Mouse (Mus musculus): ENCODE measurements around the gene Soat2. TPM values are rescaled to one million over a fixed set of nuclear protein-coding genes. Genes with fewer than 3 reads are reported as not detected.
A peak's percentile ranks its signal among the peaks of the same experiment; 100 is the strongest.

Gene Soat2
- polyA plus RNA-seq (2012; rRNA removed) = 3.8 and 4.1 TPM in 2 replicates

DNA sequence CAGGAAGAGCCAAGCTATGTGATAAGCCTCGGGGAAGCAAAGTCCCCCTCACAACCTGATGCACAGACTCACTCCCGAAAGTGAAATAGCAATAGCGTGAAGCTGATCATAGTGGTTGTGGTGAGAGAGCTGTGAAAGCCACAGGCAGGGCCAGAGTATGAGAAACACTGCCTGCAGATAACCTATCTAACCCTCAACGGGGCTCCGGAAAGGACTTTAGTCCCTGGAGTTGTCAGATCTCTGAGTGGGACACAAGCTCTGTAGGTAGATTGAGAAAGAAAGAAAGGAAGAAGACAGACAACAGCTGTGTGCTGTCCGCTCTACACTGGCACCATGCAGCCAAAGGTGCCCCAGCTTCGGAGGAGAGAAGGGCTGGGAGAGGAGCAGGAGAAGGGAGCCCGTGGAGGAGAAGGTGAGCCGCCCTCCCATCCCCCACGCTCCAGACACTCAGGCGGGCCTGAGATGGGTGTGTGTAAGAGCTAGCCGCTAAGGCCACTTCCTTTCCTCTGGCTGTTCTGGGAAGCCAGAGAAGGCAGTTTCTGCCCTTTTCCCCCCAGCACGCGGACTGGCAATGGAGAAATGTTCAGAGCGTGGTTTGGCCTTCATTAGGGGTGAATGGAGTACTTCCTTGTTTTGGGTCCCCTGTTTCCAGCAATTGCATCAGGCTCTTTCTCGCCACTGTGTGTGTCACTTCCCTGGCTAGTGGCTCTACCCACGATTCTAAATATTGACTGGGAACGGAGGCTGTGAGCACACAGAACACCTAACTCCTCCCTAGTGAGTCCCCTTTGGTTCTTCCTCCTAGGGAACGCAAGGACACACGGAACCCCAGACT, at the start of gene Soat2:
TSS of gene Soat2 (plus strand) at position 226 of the 835 bp plus-strand sequence.
- DNase-seq = peak; percentile 8
- TF ChIP-seq POLR2A (IDR thresholded peaks at IDR 0.05; ENCODE audit: control insufficient read depth, extremely low read depth, insufficient read depth, low read length, poor library complexity) = no peak
- no peak for TF ChIP-seq CTCF (IDR thresholded peaks at IDR 0.05; ENCODE audit: borderline replicate concordance, control insufficient read depth, extremely low read depth, insufficient read depth, low read length, poor library complexity)
- 23% methylated on average over 20 of the region's 20 CpGs for WGBS
- no peak within 1 kb of the TSS for H3K27ac ChIP-seq (ENCODE audit: control insufficient read depth, insufficient read depth, low read length)
- no peaks in the 10 kb centered on the region; the same call in 1 of the 2 replicates for H3K27me3 ChIP-seq (ENCODE audit: control insufficient read depth, insufficient read depth, low read length)
- no peak within 1 kb of the TSS for H3K4me3 ChIP-seq (ENCODE audit: control insufficient read depth, insufficient read depth, low read length)
- no peaks in the 10 kb centered on the region for H3K36me3 ChIP-seq (ENCODE audit: control insufficient read depth, insufficient read depth, low read length)
- peaks cover 17% of the 10 kb centered on the region for H3K4me1 ChIP-seq (replicated peaks; ENCODE audit: control insufficient read depth, insufficient read depth, low read length)

DNA sequence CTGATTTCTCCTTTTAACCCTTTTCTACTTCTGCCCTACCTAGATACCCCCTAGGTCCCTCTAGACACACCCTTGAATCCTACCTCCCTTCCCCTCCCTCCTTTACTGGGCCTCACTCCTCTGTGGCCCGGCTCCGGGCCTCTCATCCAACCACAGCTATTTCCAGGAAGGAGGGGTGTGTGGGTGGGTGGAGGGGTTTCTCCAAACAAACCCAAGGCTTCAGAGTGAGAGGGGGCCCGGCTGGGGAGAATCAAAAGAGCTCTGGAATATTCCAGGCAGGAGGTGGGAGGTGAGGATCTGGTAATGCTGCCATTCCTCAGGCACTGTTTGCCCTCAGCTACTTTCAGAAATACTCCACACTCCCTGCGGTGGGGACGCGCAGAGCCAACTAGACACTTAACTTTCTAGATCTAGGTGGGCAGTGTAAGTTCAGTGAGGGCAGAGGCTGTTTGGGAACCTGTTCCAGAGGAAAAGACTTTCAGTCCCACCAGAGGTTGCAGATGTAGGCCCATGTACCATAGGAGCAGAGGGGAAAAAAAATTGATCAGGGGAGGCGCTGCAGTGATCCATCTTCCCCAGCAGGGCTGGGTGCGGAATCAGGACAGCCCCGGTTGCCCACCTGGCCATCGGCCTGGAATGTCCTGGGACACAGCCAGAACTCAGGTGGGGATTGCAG, 49.2 kb upstream of the Soat2 start:
- no peak overlapping the region for H3K4me3 ChIP-seq (ENCODE audit: control insufficient read depth, insufficient read depth, low read length)
- DNase-seq = no peak
- 66% methylated on average over 10 of the region's 10 CpGs for WGBS
- H3K4me1 ChIP-seq (replicated peaks; ENCODE audit: control insufficient read depth, insufficient read depth, low read length) = peaks cover 10% of the 10 kb centered on the region
- H3K36me3 ChIP-seq (ENCODE audit: control insufficient read depth, insufficient read depth, low read length) = peaks cover 7% of the 10 kb centered on the region
- TF ChIP-seq POLR2A (IDR thresholded peaks at IDR 0.05; ENCODE audit: control insufficient read depth, extremely low read depth, insufficient read depth, low read length, poor library complexity) (no peak), CTCF (IDR thresholded peaks at IDR 0.05; ENCODE audit: borderline replicate concordance, control insufficient read depth, extremely low read depth, insufficient read depth, low read length, poor library complexity) (no peak)
- no peaks in the 10 kb centered on the region for H3K27me3 ChIP-seq (ENCODE audit: control insufficient read depth, insufficient read depth, low read length)
- H3K27ac ChIP-seq (ENCODE audit: control insufficient read depth, insufficient read depth, low read length) = no peak overlapping the region

DNA sequence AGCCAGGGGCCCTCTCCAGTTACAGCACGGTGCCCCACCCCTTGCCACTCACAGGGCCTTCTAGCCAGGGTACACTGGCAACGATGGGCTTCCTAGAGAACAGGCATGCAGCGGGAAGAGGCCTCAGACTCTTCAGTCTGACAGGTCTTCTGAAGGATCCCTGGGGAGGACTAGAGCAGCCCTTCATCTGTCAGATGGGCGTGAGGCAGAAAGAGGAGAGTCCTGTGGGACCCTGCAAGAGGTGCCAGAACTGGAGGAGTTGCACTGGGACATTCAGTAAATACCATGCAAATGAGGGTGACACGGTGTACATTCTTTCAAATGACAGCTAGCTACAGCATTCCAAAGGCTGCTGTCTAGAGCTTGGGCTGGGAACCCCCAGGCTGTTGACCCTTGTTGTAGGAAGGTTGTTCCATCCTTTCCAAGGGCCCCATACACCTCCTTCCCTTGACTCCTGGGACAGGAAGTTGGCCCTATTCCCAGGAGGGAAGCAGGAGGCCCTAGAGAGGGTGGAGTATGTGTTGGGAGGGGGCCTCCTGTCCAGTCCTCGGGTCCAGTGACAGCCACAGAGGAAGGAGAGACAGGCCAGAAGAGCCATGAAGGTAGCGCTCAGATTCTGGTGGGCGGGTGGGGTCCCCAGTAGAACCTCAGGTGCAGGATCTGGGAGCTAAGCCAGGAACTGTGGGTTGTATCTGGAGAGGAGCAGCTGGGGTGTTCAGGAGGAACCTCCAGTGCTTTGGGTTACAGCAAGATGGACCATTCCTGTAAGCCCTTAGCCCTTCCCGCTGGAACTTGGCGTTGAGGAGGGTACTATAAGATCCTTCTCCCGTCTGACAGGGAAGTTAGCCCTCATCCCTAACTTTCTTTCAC, 48.4 kb upstream of the Soat2 start:
- Histone ChIP-seq H3K27ac (ENCODE audit: control insufficient read depth, insufficient read depth, low read length) (peak overlapping the region; percentile 9; the same call in 1 of the 2 replicates), H3K4me1 (replicated peaks; ENCODE audit: control insufficient read depth, insufficient read depth, low read length) (peaks cover 18% of the 10 kb centered on the region), H3K4me3 (ENCODE audit: control insufficient read depth, insufficient read depth, low read length) (no peak overlapping the region), H3K27me3 (ENCODE audit: control insufficient read depth, insufficient read depth, low read length) (no peaks in the 10 kb centered on the region), H3K36me3 (ENCODE audit: control insufficient read depth, insufficient read depth, low read length) (peaks cover 4% of the 10 kb centered on the region; the same call in 1 of the 2 replicates)
- 80% methylated on average over 11 of the region's 11 CpGs for WGBS
- TF ChIP-seq POLR2A (IDR thresholded peaks at IDR 0.05; ENCODE audit: control insufficient read depth, extremely low read depth, insufficient read depth, low read length, poor library complexity) (no peak), CTCF (IDR thresholded peaks at IDR 0.05; ENCODE audit: borderline replicate concordance, control insufficient read depth, extremely low read depth, insufficient read depth, low read length, poor library complexity) (no peak)
- DNase-seq = no peak

DNA sequence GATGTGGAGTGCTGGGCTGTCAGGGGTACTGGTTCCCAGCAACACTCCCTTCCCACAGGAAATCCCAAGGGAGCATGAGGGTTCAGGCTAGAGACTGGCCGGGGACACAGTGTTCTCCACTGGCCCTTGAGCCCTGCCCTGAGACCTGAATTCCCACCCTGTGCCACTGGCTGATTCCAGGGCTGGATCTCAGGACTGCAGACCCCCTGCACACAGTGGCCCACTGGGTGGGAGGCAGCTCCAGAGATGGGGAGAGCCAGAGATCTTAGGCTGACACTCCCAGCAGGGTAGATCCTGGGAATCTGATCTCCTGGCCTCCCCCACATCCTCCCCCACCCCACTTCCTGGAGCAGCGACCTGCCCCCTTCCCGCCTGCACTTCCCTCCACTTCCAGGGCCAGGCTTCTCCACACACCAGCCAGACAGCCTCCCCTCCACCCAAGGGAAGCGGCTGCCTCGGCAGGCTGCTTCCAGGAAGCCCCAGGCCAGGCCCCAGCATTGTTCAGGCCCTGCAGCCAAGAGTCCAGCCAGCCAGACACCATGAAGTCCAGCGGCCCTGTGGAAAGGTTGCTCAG, 47.7 kb upstream of the Soat2 start:
- H3K36me3 ChIP-seq (ENCODE audit: control insufficient read depth, insufficient read depth, low read length) = no peaks in the 10 kb centered on the region
- peak overlapping the region; percentile 9; the same call in 1 of the 2 replicates for H3K27ac ChIP-seq (ENCODE audit: control insufficient read depth, insufficient read depth, low read length)
- 70% methylated on average over 6 of the region's 6 CpGs for WGBS
- H3K27me3 ChIP-seq (ENCODE audit: control insufficient read depth, insufficient read depth, low read length) = no peaks in the 10 kb centered on the region
- no peak for DNase-seq
- H3K4me1 ChIP-seq (replicated peaks; ENCODE audit: control insufficient read depth, insufficient read depth, low read length) = peaks cover 22% of the 10 kb centered on the region
- H3K4me3 ChIP-seq (ENCODE audit: control insufficient read depth, insufficient read depth, low read length) = no peak overlapping the region
- no peak for TF ChIP-seq POLR2A (IDR thresholded peaks at IDR 0.05; ENCODE audit: control insufficient read depth, extremely low read depth, insufficient read depth, low read length, poor library complexity)
- no peak for TF ChIP-seq CTCF (IDR thresholded peaks at IDR 0.05; ENCODE audit: borderline replicate concordance, control insufficient read depth, extremely low read depth, insufficient read depth, low read length, poor library complexity)

DNA sequence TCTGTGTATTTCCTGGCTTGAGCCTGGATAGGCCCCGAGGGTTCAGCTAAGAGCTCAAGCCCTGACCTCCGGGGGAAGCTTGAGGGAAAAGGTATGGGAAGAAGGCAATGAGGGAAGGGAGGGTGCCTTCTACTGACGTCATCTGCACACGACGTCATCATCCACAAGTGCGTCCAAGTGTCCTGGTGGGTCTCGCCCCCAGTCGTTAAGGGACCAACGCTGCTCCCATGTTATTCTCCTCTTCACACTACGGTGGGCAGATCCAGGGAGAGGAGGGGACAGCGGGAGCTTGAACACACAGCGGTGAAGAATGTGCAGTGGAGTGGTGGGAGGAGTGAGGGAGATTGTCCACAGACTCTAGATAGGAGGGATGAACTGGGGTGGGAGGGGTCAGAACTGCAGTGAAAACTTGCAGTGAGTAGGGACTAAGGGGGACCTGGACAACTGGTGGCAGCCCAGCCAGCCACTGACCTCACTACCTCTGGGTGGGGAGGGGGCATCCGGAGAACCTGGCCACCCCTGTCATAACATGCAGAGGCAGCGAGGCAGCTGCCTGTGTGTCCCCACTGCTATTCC, 46.9 kb upstream of the Soat2 start:
- Histone ChIP-seq H3K4me1 (replicated peaks; ENCODE audit: control insufficient read depth, insufficient read depth, low read length) (peaks cover 25% of the 10 kb centered on the region), H3K36me3 (ENCODE audit: control insufficient read depth, insufficient read depth, low read length) (no peaks in the 10 kb centered on the region), H3K4me3 (ENCODE audit: control insufficient read depth, insufficient read depth, low read length) (no peak overlapping the region), H3K27ac (ENCODE audit: control insufficient read depth, insufficient read depth, low read length) (no peak overlapping the region), H3K27me3 (ENCODE audit: control insufficient read depth, insufficient read depth, low read length) (no peaks in the 10 kb centered on the region)
- DNase-seq = no peak
- TF ChIP-seq POLR2A (IDR thresholded peaks at IDR 0.05; ENCODE audit: control insufficient read depth, extremely low read depth, insufficient read depth, low read length, poor library complexity) = no peak
- no peak for TF ChIP-seq CTCF (IDR thresholded peaks at IDR 0.05; ENCODE audit: borderline replicate concordance, control insufficient read depth, extremely low read depth, insufficient read depth, low read length, poor library complexity)
- 90% methylated on average over 14 of the region's 14 CpGs for WGBS
